Comparison of ENCODE assay signal across 8 mouse cellular contexts in genomic region chr5:114575530-114575929, GRCm38 (mm10). TPM values are rescaled to one million over a fixed set of nuclear protein-coding genes. Genes with fewer than 3 reads are reported as not detected.
DNase-seq lines count a peak whose midpoint lies in the region; ATAC-seq lines count a peak whose summit lies in the region.

No protein-coding gene starts in this region.

- no peak for ATAC-seq in CD4-positive, CD25-positive, alpha-beta regulatory T cell, adult 4 months

- intact Hi-C loops in heart, postnatal 10 days (cut with DNase I) = no loop called here

- DNase-seq in gastrocnemius, adult 18-20 months (ENCODE audit: low spot score) = peak; percentile 42
- DNase-seq in gastrocnemius, postnatal 10 days = no peak
- DNase-seq in retina, postnatal 1 day = peak; percentile 4
- DNase-seq in retina, embryonic 14.5 days (ENCODE audit: low spot score) = no peak
- peak; percentile 66 to 76 for DNase-seq in heart, postnatal 10 days
- no peak for DNase-seq in ovary, postnatal 36 days (ENCODE audit: low spot score)
- no peak for DNase-seq in ovary, postnatal 14 days (ENCODE audit: low spot score)

RNA-seq across cellular contexts. Expression of gene Fam222a, which starts 7.7 kb away (rescaled TPM):
- under 1 TPM; 0.33 to 0.66 TPM for total RNA-seq in gastrocnemius, adult 18-20 months (2021)
- total RNA-seq in gastrocnemius, postnatal 10 days (2021) = 1 to 10 TPM; 1.5 to 1.8 TPM
- total RNA-seq in heart, postnatal 10 days (2021) = 1 to 10 TPM; 7.2 to 8.0 TPM
- not detected for polyA plus RNA-seq in CD4-positive, CD25-positive, alpha-beta regulatory T cell, adult 4 months (2017; shearing (Covaris generic))

Comparison
In these comparisons a context has a peak if more than half of its experiments do, and no peak if none do; other contexts are left out.
1. DNase-seq: peak in gastrocnemius, adult 18-20 months (single experiment), retina, postnatal 1 day (single experiment) and heart, postnatal 10 days (2 of 2); none in gastrocnemius, postnatal 10 days (single experiment), retina, embryonic 14.5 days (single experiment), ovary, postnatal 36 days (single experiment) and ovary, postnatal 14 days (single experiment).